Mouse (Mus musculus) heart, postnatal 25 days (tissue): Measurements from ENCODE around the gene Gm20721. TPM values are rescaled to one million over a fixed set of nuclear protein-coding genes. Genes with fewer than 3 reads are reported as not detected.
"Not testable (repeated sequence)": the region's sequence is repeated elsewhere in the genome, so short reads cannot be mapped to it uniquely, and the experiment has no call there.

Experiments used
- DNase-seq: peaks from one replicate; pipeline ENCODE4 v3.0.0; 2022; ENCODE audit warnings: low spot score
- intact Hi-C: fragments of 180-260 bp; cut with DNase I; formaldehyde crosslinking; loops from one replicate; pipeline ENCODE4 v1.15.1; 2025
- total RNA-seq, 2 experiments: library from RNA; stranded (reverse); gene quantifications; 2 replicates each; pipeline ENCODE4 v1.2.3; 2021

The Gm20721 gene
- total RNA-seq, result 1 to 10 TPM; 1.6 to 2.2 TPM

DNA sequence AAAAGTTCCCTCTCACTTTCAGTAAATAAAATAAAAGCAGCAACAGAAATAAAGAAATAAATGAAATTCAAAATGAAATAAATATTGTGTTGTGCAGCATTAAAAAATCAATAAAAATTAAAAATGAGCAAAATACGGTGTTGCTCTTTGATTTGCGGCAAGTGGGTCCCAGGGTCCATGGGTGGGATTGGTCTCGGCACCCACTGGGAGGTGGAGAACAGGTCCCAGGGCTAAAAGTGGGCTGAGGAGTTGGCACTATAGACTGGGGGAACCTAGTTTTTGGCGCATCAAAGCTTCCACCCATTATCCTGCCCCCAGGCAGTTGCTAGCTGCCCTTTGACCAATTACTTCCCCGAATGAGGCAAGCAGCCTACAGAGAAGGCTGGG lies at the start of gene Gm20721:
Gene Gm20721, minus strand, starts transcription at position 101 of the 387 bp plus-strand sequence.
- intact Hi-C loops, result no loop called here
- no peak for DNase-seq

DNA sequence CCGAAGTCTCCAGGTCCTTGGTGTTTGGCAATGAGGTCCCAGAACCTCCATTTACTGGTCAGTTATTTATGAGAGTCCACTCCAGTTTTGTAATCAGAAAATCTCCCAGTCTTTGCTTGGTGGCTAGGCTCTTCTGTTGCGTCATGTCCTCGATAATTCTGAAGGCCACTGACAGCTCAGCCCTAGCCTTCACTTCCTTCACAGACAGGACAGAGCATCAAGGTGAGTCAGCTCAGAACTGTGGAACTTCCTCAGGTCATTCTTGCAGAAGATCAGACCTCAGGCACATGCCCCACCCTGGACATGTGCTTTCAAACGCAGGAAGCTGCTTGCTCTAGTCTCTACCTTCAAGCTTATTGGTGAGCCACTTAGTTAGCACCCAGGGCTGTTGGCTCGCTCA lies 46.9 kb upstream of the Gm20721 start:
- no peak for DNase-seq
- intact Hi-C loops, result no loop called here

DNA sequence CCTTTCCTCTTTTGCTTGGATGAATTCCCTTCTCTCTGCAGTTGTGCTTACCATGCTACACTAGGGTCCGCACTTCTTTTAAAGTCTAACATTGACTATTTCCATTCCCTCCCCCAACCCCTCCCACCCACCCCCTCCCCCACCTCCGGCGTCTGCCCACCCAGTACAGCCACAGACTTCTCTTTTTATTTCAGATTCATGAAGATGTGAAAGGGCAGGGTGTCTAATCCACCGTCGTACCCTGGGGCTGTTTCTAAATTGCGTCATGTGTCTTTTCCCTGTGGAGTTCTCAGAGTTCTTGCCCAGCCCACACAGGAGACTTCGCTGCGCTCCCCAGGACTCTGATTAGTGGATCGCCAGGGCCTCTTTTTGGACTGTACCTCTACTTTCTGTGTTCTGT lies 46.0 kb upstream of the Gm20721 start:
- intact Hi-C loops, result no loop called here
- DNase-seq, result no peak

DNA sequence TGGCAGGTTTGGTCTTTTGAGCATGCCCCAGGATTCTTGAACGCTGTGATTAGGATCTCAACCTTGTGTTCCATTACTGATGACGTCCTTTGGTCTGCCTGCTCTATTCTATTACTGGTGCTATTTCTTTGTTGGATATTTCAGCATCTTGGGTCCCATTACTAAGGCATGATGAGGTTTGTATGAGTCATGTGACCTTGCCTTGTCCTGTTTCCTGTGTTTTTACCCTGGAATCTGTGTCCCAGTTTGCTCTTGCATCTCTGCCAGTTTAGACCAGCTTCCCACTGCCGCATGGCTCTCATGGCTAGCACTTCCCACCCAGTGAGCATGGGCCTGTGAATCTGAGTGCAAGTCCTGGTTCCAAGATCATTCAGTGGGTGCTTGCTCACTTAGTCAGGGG lies 45.4 kb upstream of the Gm20721 start:
- DNase-seq, result no peak
- intact Hi-C loops, result no loop called here

DNA sequence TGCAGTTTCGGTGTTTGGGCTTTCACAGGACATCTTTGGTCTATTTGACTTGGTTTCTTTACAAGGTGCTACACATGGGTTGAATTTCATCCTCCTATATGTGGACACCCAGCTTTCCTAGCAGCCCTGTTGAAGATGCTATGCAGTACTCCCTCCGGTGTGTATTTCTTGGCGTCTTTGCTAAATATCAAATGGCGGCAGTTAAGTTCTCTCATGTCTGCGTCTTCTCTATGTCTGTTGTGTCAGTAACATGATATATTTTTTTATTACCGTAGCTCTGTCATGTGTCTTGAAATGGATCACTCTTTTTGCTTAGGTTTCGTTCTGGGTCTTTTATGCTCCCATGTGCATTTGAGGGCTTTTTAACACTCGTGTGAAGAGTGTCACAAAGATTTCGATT lies 34.5 kb upstream of the Gm20721 start:
- no peak for DNase-seq

DNA sequence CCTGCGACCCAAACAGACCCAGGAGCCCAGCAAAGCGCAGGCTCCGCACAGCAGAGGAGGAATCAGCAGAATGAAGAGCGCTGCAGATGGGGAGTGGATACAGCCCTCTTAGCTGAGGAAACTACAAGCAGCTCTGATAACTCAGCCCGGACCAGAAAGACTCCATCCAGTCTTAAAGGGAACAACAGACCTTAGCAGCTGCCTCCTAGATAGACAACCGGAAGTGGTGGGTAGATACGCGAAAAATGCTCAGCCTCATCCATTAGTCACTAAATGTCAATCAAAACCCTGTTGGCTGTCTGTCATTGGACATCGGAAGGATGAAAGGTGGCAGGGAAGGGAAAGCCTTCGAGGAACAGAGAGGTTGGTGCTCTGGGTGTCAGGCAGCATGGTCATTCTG lies 20.1 kb upstream of the Gm20721 start:
- intact Hi-C loops, result no loop called here
- no peak for DNase-seq

More for the DNA sequence above, 34.5 kb upstream of the Gm20721 start:
- intact Hi-C loops, result no loop called here

DNA sequence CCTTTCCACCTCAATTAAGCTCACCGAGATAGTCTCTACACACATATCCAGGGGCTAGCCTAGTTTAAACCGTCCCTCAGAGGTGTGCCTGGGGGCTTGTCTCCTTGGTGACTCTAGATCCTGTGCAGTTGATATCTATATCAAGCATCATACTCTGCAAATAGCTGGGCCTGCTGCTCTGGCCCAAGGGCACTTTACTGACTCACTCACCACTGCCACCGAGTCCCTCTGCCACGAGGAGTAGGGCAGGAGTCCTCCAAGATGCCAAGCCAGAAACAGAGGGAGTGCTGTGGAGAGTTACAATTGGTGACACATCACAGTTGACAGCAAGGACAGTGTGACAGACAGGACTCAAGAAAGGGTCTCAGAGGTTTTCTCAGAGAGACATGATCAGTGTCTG lies 13.1 kb upstream of the Gm20721 start:
- DNase-seq, result no peak
- intact Hi-C loops, result no loop called here

DNA sequence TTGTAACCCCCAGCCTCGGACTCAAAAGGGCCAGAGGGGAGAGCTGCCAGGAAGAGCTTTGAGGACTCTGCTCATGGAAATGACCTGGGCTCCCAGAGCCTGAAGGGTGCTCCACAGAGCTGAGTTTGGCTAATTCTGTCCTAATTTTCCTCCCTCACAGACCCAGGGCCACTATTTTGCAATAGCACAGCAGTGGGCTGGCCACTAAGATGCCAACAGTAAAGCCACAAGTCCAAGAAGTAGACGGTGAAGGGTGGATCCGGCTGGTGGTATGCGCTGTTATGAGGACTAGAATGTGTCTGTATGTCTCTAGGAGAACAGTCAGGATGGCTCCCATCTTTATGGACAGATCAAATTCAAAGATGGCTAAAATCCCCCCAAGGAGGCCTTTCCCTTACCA lies 12.0 kb upstream of the Gm20721 start:
- DNase-seq, result no peak
- intact Hi-C loops, result no loop called here

DNA sequence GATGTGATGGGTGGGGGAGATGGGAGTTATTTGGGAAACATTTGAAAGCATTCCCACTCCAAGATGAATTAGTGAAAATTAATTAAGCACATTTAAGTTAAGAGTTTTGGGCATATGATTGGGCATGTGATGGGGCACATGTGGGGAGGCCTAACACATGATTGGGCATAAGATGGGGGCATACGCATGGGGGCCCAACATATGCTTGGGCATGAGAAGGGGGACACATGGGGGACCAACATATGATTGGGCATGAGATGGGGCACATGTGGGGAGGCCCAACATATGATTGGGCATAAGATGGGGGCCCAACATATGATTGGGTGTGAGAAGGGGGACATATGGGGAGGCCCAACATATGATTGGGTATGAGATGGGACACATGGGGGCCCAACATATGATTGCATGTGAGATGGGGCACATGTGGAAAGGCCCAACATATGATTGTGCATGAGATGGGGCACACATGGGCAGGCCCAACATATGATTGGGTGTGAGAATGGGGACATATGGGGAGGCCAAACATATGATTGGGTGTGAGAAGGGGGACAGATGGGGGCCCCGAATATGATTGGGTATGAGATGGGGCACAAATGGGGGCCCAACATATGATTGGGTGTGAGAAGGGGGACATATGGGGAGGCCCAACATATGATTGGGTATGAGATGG lies 622 bp upstream of the Gm20721 start:
- intact Hi-C loops, DNase-seq: not testable (repeated sequence)

DNA sequence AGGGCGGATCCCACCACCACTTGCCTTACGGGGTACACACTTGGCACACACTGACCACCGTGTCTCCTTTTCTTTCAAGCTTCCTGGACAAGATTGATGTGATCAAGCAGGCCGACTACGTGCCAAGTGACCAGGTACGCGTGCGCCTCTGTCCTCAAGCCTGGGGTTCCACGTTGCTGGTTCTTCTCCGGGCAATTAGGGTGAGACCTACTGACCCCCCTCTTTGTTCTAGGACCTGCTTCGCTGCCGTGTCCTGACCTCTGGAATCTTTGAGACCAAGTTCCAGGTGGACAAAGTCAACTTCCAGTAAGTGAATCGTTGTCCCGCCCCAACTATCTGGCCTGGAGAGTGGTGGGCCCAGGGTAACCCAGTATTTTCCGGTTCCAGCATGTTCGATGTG lies 1.5 kb downstream of the Gm20721 start:
- no peak for DNase-seq
- intact Hi-C loops, result loop anchor here (2.0 kb wide), 1 partner anchor 14 kb away; no protein-coding TSS in a partner anchor

DNA sequence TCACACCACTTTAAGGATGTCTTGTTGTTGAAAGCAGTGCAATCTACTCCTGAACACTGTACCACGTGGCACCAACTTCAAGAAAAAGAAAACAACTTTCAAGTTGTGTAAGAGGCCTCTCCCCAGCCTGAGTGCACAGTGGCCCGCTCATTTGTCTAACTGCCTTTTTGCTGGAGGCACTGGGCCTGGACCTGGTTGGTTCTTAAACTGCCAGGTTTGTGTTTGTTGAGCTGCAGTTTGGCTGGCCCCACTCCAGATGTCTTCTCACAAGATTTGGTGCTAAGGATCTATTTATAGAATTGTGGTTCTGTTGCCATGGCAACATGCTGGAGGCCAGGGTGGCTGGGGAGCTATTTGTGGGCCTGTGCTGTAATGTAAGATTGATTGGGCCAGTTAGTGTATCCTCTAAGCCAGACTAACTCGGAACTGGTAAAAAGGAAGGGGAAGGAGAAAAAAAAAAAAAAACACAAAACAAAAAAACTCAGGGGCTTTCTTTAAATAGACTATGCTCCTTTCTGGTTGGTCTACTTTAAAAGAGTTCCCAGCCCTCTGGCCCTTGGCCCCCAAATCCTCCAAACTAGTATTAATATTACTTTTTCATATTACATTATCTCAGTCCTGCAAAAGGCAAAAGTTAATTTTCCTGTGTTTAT lies 2.4 kb downstream of the Gm20721 start:
- intact Hi-C loops, result loop anchor here (2.0 kb wide), 1 partner anchor 13 kb away; no protein-coding TSS in a partner anchor
- DNase-seq, result peak; percentile 75

DNA sequence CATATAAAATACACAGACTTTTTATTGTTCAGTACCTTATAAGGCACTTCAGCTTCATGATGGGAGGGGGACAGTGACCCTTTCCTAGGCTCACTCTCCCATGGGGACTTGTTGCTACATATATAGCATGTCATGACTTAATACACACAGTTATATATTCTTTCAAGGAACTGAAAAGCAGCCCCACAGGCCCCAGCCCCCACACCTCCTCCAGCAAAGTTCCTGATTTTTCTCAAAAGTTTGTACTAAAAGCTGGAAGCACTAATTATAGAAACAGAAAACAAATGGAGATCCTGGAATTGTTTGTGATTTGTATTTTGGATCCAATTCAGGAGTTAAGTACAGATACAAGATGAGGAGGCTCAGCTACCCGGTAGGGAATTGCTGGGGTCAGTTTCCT lies 2.9 kb downstream of the Gm20721 start:
- no peak for DNase-seq
- intact Hi-C loops, result no loop called here

DNA sequence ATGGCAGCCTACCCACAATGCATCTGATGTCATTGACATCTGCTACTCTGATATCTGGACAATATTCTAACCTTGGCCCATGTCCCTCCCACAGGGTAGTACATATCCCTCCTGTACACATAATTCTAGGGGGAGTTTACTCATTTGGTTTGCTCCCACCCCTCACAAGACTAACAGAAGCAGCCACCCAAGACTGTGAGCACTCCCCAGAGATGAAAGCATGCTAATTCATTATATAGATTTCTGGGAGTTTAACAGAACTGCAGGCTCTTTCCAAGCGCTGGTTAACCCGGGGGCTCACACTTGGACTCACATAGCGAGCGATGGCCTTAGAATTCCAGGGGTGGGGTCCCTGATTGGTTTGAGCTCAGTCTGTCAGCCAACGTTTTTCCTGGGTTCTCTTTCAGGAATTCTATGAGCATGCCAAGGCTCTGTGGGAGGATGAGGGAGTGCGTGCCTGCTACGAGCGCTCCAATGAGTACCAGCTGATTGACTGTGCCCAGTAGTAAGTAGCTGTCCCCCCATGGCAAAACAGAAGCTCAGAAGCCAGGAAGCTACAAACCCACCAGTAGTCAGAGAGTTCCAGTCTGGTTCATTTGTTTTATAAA lies 3.6 kb downstream of the Gm20721 start:
- DNase-seq, result no peak
- intact Hi-C loops, result no loop called here

DNA sequence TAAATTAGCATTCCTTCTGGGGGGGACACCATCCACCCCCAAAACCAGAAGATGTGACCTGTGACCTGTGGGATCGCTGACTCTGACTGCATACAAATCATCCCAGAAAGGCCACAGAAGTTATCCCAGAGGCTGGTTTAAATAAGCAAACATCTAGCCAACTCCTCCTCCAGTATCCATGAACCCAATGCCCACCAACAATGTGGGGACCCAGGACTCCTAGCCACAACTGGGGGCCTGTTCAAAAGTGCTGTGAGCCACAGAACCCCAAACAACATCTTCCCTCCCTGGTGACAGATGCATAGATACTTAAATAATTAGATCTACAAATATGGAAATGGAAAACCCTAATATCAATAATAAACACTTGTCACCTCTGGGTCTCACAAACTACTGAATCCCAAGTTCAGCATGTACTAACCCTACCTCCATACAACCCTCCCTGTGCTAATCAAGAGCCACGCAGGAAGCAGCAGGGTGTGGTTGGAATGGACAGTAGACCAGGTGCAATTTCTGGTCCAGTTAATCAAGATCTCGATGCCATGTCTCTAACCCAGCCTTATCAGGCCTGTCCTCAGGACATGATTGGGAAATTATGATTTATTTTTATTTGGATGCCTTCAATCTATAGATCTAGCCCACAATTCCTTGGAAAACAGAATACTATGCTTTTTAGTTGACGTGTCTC lies 5.5 kb downstream of the Gm20721 start:
- DNase-seq, result no peak
- intact Hi-C loops, result no loop called here

DNA sequence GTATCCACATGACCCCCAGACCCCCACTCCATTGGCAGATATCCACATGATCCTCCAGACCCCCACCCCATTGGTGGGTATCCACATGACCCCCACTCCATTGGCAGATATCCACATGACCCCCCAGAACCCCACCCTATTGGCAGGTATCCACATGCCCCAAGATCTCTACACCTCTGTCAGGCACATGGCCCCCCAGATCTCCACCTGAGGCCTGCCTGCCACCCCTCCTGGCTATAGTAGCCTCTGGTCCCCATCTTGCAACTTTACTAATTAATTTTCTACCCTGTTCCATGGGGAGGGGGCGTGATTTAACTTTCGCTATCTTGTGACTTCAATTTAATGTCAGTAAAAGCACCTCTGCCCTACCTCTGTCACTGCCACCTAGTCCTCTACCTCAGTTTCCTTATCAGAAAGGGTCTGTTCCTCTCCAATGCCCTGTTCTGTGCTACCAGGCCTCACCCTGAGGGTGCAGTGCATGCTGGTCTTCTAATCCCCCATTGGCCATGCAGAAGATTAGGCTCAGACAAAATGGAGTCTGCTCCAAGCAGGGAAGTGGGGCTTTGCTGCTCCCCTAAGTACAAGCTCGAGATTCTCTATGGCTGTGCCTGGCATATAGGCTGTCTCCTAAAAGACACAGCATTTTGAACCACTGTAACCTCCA lies 6.2 kb downstream of the Gm20721 start:
- intact Hi-C loops, result no loop called here
- DNase-seq, result no peak

DNA sequence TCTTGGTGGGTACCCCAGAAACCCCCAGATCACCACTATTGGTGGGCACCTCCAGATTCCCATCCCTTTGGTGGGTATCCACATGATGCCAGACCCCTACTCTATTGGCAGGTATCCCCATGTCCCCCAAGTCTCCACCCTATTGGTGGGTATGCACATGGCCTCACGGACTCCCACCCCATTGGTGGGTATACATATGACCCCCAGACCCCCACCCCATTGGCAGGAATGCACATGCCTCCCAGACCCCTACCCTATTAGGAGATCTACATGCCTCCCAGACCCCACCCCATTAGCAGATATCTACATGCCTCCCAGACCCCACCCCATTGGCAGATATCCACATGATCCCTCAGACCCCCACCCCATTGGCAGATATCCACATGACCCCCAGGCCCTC lies 6.8 kb downstream of the Gm20721 start:
- DNase-seq, result no peak

DNA sequence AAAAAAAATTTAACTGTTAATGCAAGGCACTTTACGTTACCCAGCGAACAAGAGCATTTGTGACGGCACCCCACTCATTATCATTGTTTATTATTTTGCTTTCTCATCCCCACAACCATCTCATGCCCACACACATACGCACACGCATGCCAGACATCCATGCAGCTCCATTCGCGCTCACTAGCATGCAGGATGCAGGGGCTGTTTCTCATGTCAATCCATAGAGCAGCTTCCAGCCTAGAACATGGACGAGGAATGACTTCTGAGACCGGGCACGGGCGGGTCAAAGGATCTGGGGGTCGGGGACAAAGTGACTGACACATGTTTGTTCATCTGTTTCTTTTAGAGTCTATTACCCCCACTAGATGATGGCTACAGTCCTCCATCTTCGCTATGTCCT lies 9.2 kb downstream of the Gm20721 start:
- no peak for DNase-seq
- intact Hi-C loops, result no loop called here

More for the DNA sequence above, 6.8 kb downstream of the Gm20721 start:
- intact Hi-C loops, result no loop called here

DNA sequence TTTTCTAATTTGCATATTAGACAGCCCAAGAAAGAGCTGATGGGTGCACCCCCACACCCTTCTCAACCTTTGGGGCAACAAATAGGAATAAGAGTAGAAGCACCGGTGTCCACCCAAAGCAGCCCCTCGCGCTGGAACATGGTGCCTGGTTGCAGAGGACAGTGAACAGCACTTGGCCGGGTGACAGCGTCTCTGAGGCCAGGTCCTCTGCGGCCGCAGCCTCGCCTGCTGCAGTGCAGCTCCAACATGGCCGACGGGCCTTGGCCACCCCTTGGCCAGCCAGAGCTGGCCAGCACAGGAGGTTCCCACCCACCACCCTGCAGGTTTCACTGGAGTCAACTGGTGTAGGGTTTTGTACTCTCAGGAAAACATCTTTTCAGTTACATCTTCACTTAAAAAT lies 12.1 kb downstream of the Gm20721 start:
- no peak for DNase-seq
- intact Hi-C loops, result no loop called here

DNA sequence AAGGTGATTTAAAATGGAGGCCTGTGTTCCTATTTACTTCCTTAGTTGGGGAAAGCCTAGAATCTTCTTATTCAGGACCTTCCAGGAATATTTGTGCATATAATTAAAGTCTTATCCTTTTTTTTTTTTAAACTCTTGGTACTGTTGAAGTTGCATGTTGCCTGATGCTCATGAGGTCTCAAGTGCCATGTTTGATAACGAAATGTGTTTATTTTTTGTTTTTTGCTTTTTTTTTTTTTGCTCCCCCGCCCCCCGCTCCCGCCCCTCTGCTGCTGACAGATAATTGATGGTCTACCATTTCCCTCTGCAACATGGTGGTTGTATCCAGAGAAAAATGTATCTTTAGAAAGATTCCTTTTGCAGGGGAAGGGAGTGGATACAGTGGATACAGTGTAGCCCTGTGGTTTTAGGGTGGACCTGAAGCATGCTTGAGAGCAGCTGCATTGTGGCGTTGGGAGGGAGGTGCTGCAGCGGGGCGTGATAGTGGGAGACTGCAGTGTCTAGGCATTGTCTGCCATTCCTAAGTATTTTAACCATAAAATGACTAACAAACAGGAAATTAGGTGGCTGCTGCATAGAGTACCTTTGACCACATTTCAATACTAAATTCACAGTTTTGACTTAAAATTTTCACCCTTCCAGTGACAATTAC lies 13.1 kb downstream of the Gm20721 start:
- intact Hi-C loops, result no loop called here
- DNase-seq, result no peak
